Mouse (Mus musculus) inflammation-experienced regulatory T-cells, adult 16 weeks (primary cell): ENCODE results near the gene Usp17le. TPM values are rescaled to one million over a fixed set of nuclear protein-coding genes. Genes with fewer than 3 reads are reported as not detected.

Experiments used
- polyA plus RNA-seq: library from polyadenylated mRNA; unstranded; fragments of 100-300 nt; shearing (Covaris generic); gene quantifications from one replicate; pipeline ENCODE4 v1.2.1, GENCODE M21; 2017

Usp17le gene
- polyA plus RNA-seq = not detected

DNA sequence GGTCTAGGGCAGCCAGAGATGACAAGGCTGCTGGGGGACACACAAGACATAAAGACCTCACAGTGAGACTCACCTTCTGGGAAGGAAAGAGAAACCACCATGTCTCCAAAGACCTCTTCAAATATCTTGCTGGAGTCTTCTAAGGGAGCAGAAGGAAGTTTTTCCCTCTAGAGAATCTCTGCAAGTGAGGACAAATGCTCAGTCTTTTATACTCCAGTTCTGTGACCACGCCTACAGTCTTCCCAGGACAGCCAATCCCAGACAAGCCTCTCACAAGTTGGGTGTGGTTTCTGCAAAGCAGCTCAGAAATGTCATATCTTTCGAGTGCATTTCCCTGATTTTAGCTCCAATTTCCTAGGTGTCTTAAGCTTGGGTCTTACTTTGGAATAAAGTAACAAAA is at the start of gene Usp17le:
Usp17le (minus strand) TSS at position 101 of the 400 bp plus-strand sequence.

Other genes starting within 250 kb of the Usp17le start
- gene Olfr651, start 227.3 kb downstream of the Usp17le start, polyA plus RNA-seq = not detected
- not detected for gene Olfr652, start 216.6 kb downstream of the Usp17le start, polyA plus RNA-seq
- gene Olfr653, start 200.2 kb downstream of the Usp17le start, polyA plus RNA-seq = not detected
- gene Olfr654, start 190.4 kb downstream of the Usp17le start, polyA plus RNA-seq = not detected
- gene Olfr655, start 175.7 kb downstream of the Usp17le start, polyA plus RNA-seq = not detected
- gene Olfr656, start 163.5 kb downstream of the Usp17le start, polyA plus RNA-seq = not detected
- gene Olfr657, start 152.7 kb downstream of the Usp17le start, polyA plus RNA-seq = not detected
- not detected for gene Olfr658, start 130.2 kb downstream of the Usp17le start, polyA plus RNA-seq
- gene Olfr659, start 110.7 kb downstream of the Usp17le start, polyA plus RNA-seq = 0.10 TPM
- not detected for gene Olfr661, start 91.0 kb downstream of the Usp17le start, polyA plus RNA-seq
- not detected for gene Usp17lb, start 65.1 kb upstream of the Usp17le start, polyA plus RNA-seq
- not detected for gene Usp17la, start 79.5 kb upstream of the Usp17le start, polyA plus RNA-seq
- not detected for gene Olfr665, start 100.6 kb upstream of the Usp17le start, polyA plus RNA-seq
- gene Olfr666, start 118.5 kb upstream of the Usp17le start, polyA plus RNA-seq = not detected
- gene Olfr667, start 144.0 kb upstream of the Usp17le start, polyA plus RNA-seq = not detected
- gene Olfr668, start 150.6 kb upstream of the Usp17le start, polyA plus RNA-seq = not detected
- gene Olfr669, start 156.8 kb upstream of the Usp17le start, polyA plus RNA-seq = not detected
- not detected for gene Olfr670, start 185.2 kb upstream of the Usp17le start, polyA plus RNA-seq
- gene Olfr671, start 201.7 kb upstream of the Usp17le start, polyA plus RNA-seq = not detected
- not detected for gene Olfr672, start 224.6 kb upstream of the Usp17le start, polyA plus RNA-seq